9 mouse cellular contexts compared by ENCODE assay signal in genomic region chr10:128412558-128412957, GRCm38 (mm10). TPM values are rescaled to one million over a fixed set of nuclear protein-coding genes. Genes with fewer than 3 reads are reported as not detected.
DNase-seq lines count a peak whose midpoint lies in the region; ATAC-seq lines count a peak whose summit lies in the region.
"Had no signal": no experiment of that assay in that cellular context is flagged by ENCODE, and none has a peak within 500 bp of the region (broad histone marks: within the 10 kb centered on the region; RNA-seq: fewer than 3 reads in every experiment).

No protein-coding gene starts in this region.

- H3K27ac ChIP-seq in kidney, embryonic 16.5 days (ENCODE audit: low read length): peak overlapping the region; percentile 98; the same call in 1 of the 2 replicates
- H3K27ac ChIP-seq in brown adipose tissue, adult 24 weeks (replicated peaks; ENCODE audit: low read depth, low read length): no peak overlapping the region; the same call in 1 of the 2 replicates
- H3K27ac ChIP-seq in hindbrain, embryonic 16.5 days (ENCODE audit: low read depth, low read length): peak overlapping the region; percentile 98
- peak overlapping the region; percentile 90; the same call in 1 of the 2 replicates for H3K27ac ChIP-seq in midbrain, embryonic 16.5 days (ENCODE audit: low read length)

- H3K4me2 ChIP-seq in kidney, embryonic 16.5 days (replicated peaks; ENCODE audit: low read depth, low read length): peak overlapping the region; percentile 94
- peak overlapping the region; percentile 99 for H3K4me2 ChIP-seq in hindbrain, embryonic 16.5 days (ENCODE audit: low read length)
- H3K4me2 ChIP-seq in midbrain, embryonic 16.5 days (ENCODE audit: low read length): peak overlapping the region; percentile 98

- H3K4me1 ChIP-seq in kidney, embryonic 16.5 days (ENCODE audit: insufficient read depth, low read length): peaks cover 32% of the 10 kb centered on the region
- peaks cover 8% of the 10 kb centered on the region for H3K4me1 ChIP-seq in brown adipose tissue, adult 24 weeks (ENCODE audit: control insufficient read depth, insufficient read depth, insufficient read length, low read length)
- peaks cover 42% of the 10 kb centered on the region for H3K4me1 ChIP-seq in hindbrain, embryonic 16.5 days (ENCODE audit: control insufficient read depth, insufficient read depth, low read depth, low read length)
- peaks cover 39% of the 10 kb centered on the region for H3K4me1 ChIP-seq in midbrain, embryonic 16.5 days (ENCODE audit: control insufficient read depth, insufficient read depth, low read length)

- peak overlapping the region; percentile 93 for H3K9ac ChIP-seq in kidney, embryonic 16.5 days (replicated peaks; ENCODE audit: low read length)
- peak overlapping the region; percentile 94 for H3K9ac ChIP-seq in hindbrain, embryonic 16.5 days (ENCODE audit: low read depth, low read length)
- peak overlapping the region; percentile 80 for H3K9ac ChIP-seq in midbrain, embryonic 16.5 days (ENCODE audit: low read depth, low read length)

- no peaks in the 10 kb centered on the region for H3K27me3 ChIP-seq in kidney, embryonic 16.5 days (ENCODE audit: insufficient read depth, low read length)
- H3K27me3 ChIP-seq in hindbrain, embryonic 16.5 days (replicated peaks; ENCODE audit: control insufficient read depth, insufficient read depth, low read length): no peaks in the 10 kb centered on the region
- no peaks in the 10 kb centered on the region for H3K27me3 ChIP-seq in midbrain, embryonic 16.5 days (ENCODE audit: control insufficient read depth, insufficient read depth, low read depth, low read length)

- no peak for DNase-seq in kidney, postnatal 25 days
- DNase-seq in left cerebral cortex, adult 11 months (ENCODE audit: low spot score): no peak
- DNase-seq in layer of hippocampus, adult 18-20 months (ENCODE audit: low spot score in 2 of 2): no peak
- DNase-seq in left cerebral cortex, postnatal 14 days (ENCODE audit: low spot score in 2 of 2): no peak

- intact Hi-C loops in left cerebral cortex, postnatal 14 days (cut with DNase I): no loop called here

- no peak for ATAC-seq in kidney, embryonic 16.5 days (ENCODE audit: low FRiP score, low TSS enrichment)
- no peak for ATAC-seq in hindbrain, embryonic 16.5 days
- ATAC-seq in midbrain, embryonic 16.5 days: no peak

- H3K36me3 ChIP-seq in kidney, embryonic 16.5 days (ENCODE audit: insufficient read depth, low read length): peaks cover 28% of the 10 kb centered on the region
- H3K36me3 ChIP-seq in hindbrain, embryonic 16.5 days (ENCODE audit: control insufficient read depth, insufficient read depth, low read length): peaks cover 16% of the 10 kb centered on the region
- H3K36me3 ChIP-seq in midbrain, embryonic 16.5 days (ENCODE audit: control insufficient read depth, insufficient read depth, low read length): peaks cover 6% of the 10 kb centered on the region

- no peaks in the 10 kb centered on the region for H3K9me3 ChIP-seq in kidney, embryonic 16.5 days (ENCODE audit: low read length)
- no peaks in the 10 kb centered on the region for H3K9me3 ChIP-seq in hindbrain, embryonic 16.5 days (ENCODE audit: control insufficient read depth, low read length)
- no peaks in the 10 kb centered on the region for H3K9me3 ChIP-seq in midbrain, embryonic 16.5 days (replicated peaks; ENCODE audit: control insufficient read depth, low read length, poor library complexity, severe bottlenecking)

- H3K4me3 ChIP-seq in kidney, embryonic 16.5 days (ENCODE audit: low read length): peak overlapping the region; percentile 99
- H3K4me3 ChIP-seq in brown adipose tissue, adult 24 weeks (ENCODE audit: insufficient read depth, low read depth, low read length): peak overlapping the region; percentile 68
- H3K4me3 ChIP-seq in hindbrain, embryonic 16.5 days (ENCODE audit: low read length): peak overlapping the region; percentile 99
- H3K4me3 ChIP-seq in midbrain, embryonic 16.5 days (ENCODE audit: low read depth, low read length): peak overlapping the region; percentile 71

- WGBS in kidney, embryonic 16.5 days: 36% methylated on average over 1 of the region's 1 CpGs
- 17% methylated on average over 1 of the region's 1 CpGs for WGBS in hindbrain, embryonic 16.5 days
- WGBS in midbrain, embryonic 16.5 days: 48% methylated on average over 1 of the region's 1 CpGs

RNA-seq across cellular contexts. Expression of gene Rnf41, which starts 1.1 kb away (rescaled TPM):
- polyA plus RNA-seq in kidney, embryonic 16.5 days (2015; fragmentation: Nextera tagmentation; extraction: Ambion mirVana): 52.5 and 52.6 TPM in 2 replicates
- polyA plus RNA-seq in brown adipose tissue, adult 24 weeks (2012; ENCODE audit: insufficient read depth, insufficient read length, missing spikeins): 15.1 and 17.1 TPM in 2 replicates
- polyA plus RNA-seq in hindbrain, embryonic 16.5 days (2015; fragmentation: Nextera tagmentation; extraction: Ambion mirVana): 96.7 and 98.3 TPM in 2 replicates
- polyA plus RNA-seq in midbrain, embryonic 16.5 days (2015; fragmentation: Nextera tagmentation; extraction: Ambion mirVana): 105 and 108 TPM in 2 replicates
- 10 to 100 TPM; 74.0 to 76.8 TPM for total RNA-seq in layer of hippocampus, adult 18-20 months (2021)
- 10 to 100 TPM; 75.0 to 77.2 TPM for total RNA-seq in left cerebral cortex, postnatal 14 days (2021)

RNA-seq across cellular contexts. Expression of gene Nabp2, which starts 1.3 kb away (rescaled TPM):
- 81.7 and 94.8 TPM in 2 replicates for polyA plus RNA-seq in kidney, embryonic 16.5 days (2015; fragmentation: Nextera tagmentation; extraction: Ambion mirVana)
- polyA plus RNA-seq in brown adipose tissue, adult 24 weeks (2012; ENCODE audit: insufficient read depth, insufficient read length, missing spikeins): 67.1 and 87.6 TPM in 2 replicates
- polyA plus RNA-seq in hindbrain, embryonic 16.5 days (2015; fragmentation: Nextera tagmentation; extraction: Ambion mirVana): 126 and 150 TPM in 2 replicates
- polyA plus RNA-seq in midbrain, embryonic 16.5 days (2015; fragmentation: Nextera tagmentation; extraction: Ambion mirVana): 141 and 150 TPM in 2 replicates
- total RNA-seq in layer of hippocampus, adult 18-20 months (2021): 10 to 100 TPM; 96.5 to 98.5 TPM
- 10 to 100 TPM; 88.3 to 92.5 TPM for total RNA-seq in left cerebral cortex, postnatal 14 days (2021)

RNA-seq across cellular contexts. Expression of gene Slc39a5, which starts 11.5 kb away (rescaled TPM):
- polyA plus RNA-seq in kidney, embryonic 16.5 days (2015; fragmentation: Nextera tagmentation; extraction: Ambion mirVana): 69.0 and 75.1 TPM in 2 replicates
- polyA plus RNA-seq in brown adipose tissue, adult 24 weeks (2012; ENCODE audit: insufficient read depth, insufficient read length, missing spikeins): not detected in 2 replicates
- polyA plus RNA-seq in hindbrain, embryonic 16.5 days (2015; fragmentation: Nextera tagmentation; extraction: Ambion mirVana): 0.36 and 0.41 TPM in 2 replicates
- polyA plus RNA-seq in midbrain, embryonic 16.5 days (2015; fragmentation: Nextera tagmentation; extraction: Ambion mirVana): 0.10 TPM in 1 of 2 replicates, not detected in the other
- total RNA-seq in layer of hippocampus, adult 18-20 months (2021): under 1 TPM in 1 of 2 experiments, not detected in 1; 0.37 TPM
- 1 to 10 TPM in 1 of 2 experiments, not detected in 1; 1.0 TPM for total RNA-seq in left cerebral cortex, postnatal 14 days (2021)
- total RNA-seq: hematopoietic stem cell, adult 5-6 weeks had no signal

RNA-seq across cellular contexts. Expression of gene Ankrd52, which starts 35.6 kb away (rescaled TPM):
- polyA plus RNA-seq in kidney, embryonic 16.5 days (2015; fragmentation: Nextera tagmentation; extraction: Ambion mirVana): 11.9 and 12.8 TPM in 2 replicates
- polyA plus RNA-seq in brown adipose tissue, adult 24 weeks (2012; ENCODE audit: insufficient read depth, insufficient read length, missing spikeins): 16.9 and 22.4 TPM in 2 replicates
- polyA plus RNA-seq in hindbrain, embryonic 16.5 days (2015; fragmentation: Nextera tagmentation; extraction: Ambion mirVana): 9.9 and 12.1 TPM in 2 replicates
- polyA plus RNA-seq in midbrain, embryonic 16.5 days (2015; fragmentation: Nextera tagmentation; extraction: Ambion mirVana): 9.9 and 13.6 TPM in 2 replicates
- 10 to 100 TPM; 45.4 to 49.6 TPM for total RNA-seq in layer of hippocampus, adult 18-20 months (2021)
- 10 to 100 TPM; 80.3 to 84.3 TPM for total RNA-seq in left cerebral cortex, postnatal 14 days (2021)

RNA-seq across cellular contexts. Expression of gene Coq10a, which starts 43.8 kb away (rescaled TPM):
- polyA plus RNA-seq in kidney, embryonic 16.5 days (2015; fragmentation: Nextera tagmentation; extraction: Ambion mirVana): 4.1 and 10.9 TPM in 2 replicates
- polyA plus RNA-seq in brown adipose tissue, adult 24 weeks (2012; ENCODE audit: insufficient read depth, insufficient read length, missing spikeins): 122 and 173 TPM in 2 replicates
- polyA plus RNA-seq in hindbrain, embryonic 16.5 days (2015; fragmentation: Nextera tagmentation; extraction: Ambion mirVana): 11.4 and 32.3 TPM in 2 replicates
- polyA plus RNA-seq in midbrain, embryonic 16.5 days (2015; fragmentation: Nextera tagmentation; extraction: Ambion mirVana): 36.8 and 40.3 TPM in 2 replicates
- total RNA-seq in layer of hippocampus, adult 18-20 months (2021): 10 to 100 TPM; 49.5 to 49.7 TPM
- total RNA-seq in left cerebral cortex, postnatal 14 days (2021): 10 to 100 TPM; 72.0 to 74.4 TPM

Comparison
In these comparisons a context has a peak if more than half of its experiments do, and no peak if none do; other contexts are left out.
1. RNA of gene Slc39a5, which starts 11.5 kb away (polyA plus RNA-seq): 69.0 to 75.1 TPM in kidney, embryonic 16.5 days; 0.36 to 0.41 TPM in hindbrain, embryonic 16.5 days, not detected in brown adipose tissue, adult 24 weeks and 0.10 TPM in midbrain, embryonic 16.5 days; every median in the first group is over 10 times any median in the second.
2. Peak in every context shown above with its lines, with median percentiles within 50 percentile points of each other: H3K4me2 ChIP-seq, H3K4me3 ChIP-seq and H3K9ac ChIP-seq.